Comparison of ENCODE assay signal across 26 mouse cellular contexts in the genomic region with DNA sequence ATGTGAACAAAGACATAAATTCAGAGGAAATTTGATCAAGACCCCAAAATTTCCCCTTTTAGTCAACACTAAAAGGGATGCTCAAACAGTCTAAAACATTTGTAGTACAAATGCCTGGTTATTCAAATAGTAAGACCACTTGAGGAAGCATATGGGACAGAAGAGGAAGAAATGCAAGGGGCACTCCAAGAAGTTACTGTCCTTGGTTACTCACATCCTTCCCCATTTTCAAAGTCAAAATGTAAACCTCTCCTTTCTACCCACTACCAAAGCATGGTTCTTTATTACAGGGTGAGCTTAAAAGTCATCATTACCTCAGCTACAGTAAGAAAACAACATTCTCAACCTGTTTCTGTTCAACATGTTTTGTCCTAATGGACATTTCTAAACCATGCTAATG. TPM values are rescaled to one million over a fixed set of nuclear protein-coding genes. Genes with fewer than 3 reads are reported as not detected.
DNase-seq lines count a peak whose midpoint lies in the region; ATAC-seq and TF ChIP-seq lines count a peak whose summit lies in the region.
"Had no signal": no experiment of that assay in that cellular context is flagged by ENCODE, and none has a peak within 500 bp of the region (broad histone marks: within the 10 kb centered on the region; RNA-seq: fewer than 3 reads in every experiment).

No protein-coding gene starts in this region.

- peak; percentile 53 to 66; a peak in 2 of 4 replicates for ATAC-seq in hematopoietic stem cell, adult 5-6 weeks (replicated peaks in 1 of 2; ENCODE audit: insufficient read depth in 1 of 2, low FRiP score in 2 of 2, low TSS enrichment in 1 of 2, low read depth in 1 of 2, poor library complexity in 2 of 2, severe bottlenecking in 2 of 2)
- no peak for ATAC-seq in kidney, embryonic 14.5 days (ENCODE audit: low FRiP score, low TSS enrichment)
- no peak for ATAC-seq in hindbrain, embryonic 11.5 days (ENCODE audit: low FRiP score)
- ATAC-seq: activated CD4-positive, CD25-positive, alpha-beta regulatory T cell, adult 4 months; CD4-positive, CD25-positive, alpha-beta regulatory T cell, adult 4 months; forebrain, embryonic 15.5 days; intestine, embryonic 15.5 days had no signal

- no peak overlapping the region for H3K4me3 ChIP-seq in bone marrow macrophage, adult 2 months (ENCODE audit: insufficient read depth, low read length)
- no peak overlapping the region for H3K4me3 ChIP-seq in kidney, embryonic 14.5 days (ENCODE audit: low read length)
- H3K4me3 ChIP-seq in hindbrain, embryonic 11.5 days (ENCODE audit: low read depth, low read length), result no peak overlapping the region
- H3K4me3 ChIP-seq: embryonic facial prominence, embryonic 13.5 days; erythroblast, embryonic 14.5 days; forebrain, embryonic 12.5 days; forebrain, embryonic 15.5 days; heart, embryonic 13.5 days; hindbrain, embryonic 13.5 days; intestine, embryonic 15.5 days had no signal

- peak; percentile 9 for DNase-seq in 416B (ENCODE audit: low read depth)
- DNase-seq in splenic B cell, adult 2 months (ENCODE audit: low read depth, low spot score), result peak; percentile 18
- DNase-seq in right cerebral cortex, postnatal 36 days (ENCODE audit: low spot score in 2 of 2), result no peak
- no peak for DNase-seq in hindbrain, embryonic 11.5 days (ENCODE audit: low spot score)
- DNase-seq: adrenal gland, adult 8-10 months; adrenal gland, postnatal 25 days; cerebellum, adult 18-20 months; cerebellum, adult 9-10 months; cerebellum, postnatal 14 days; gastrocnemius, postnatal 36 days; heart, adult 11 months; heart, postnatal 14 days; heart, postnatal 4 days had no signal

- TF ChIP-seq POLR2A in bone marrow macrophage, adult 2 months (IDR thresholded peaks at IDR 0.05; ENCODE audit: borderline replicate concordance, low read depth, low read length), result no peak

- H3K27ac ChIP-seq in bone marrow macrophage, adult 2 months (ENCODE audit: insufficient read depth, low read depth, low read length), result peak overlapping the region; percentile 16; the same call in 1 of the 2 replicates
- H3K27ac ChIP-seq in kidney, embryonic 14.5 days (ENCODE audit: low read depth, low read length), result no peak overlapping the region
- H3K27ac ChIP-seq in hindbrain, embryonic 11.5 days (ENCODE audit: low read depth, low read length), result no peak overlapping the region
- H3K27ac ChIP-seq: embryonic facial prominence, embryonic 13.5 days; forebrain, embryonic 12.5 days; forebrain, embryonic 15.5 days; heart, embryonic 13.5 days; hindbrain, embryonic 13.5 days; intestine, embryonic 15.5 days had no signal

- no peaks in the 10 kb centered on the region for H3K27me3 ChIP-seq in splenic B cell, adult 2 months (ENCODE audit: control insufficient read depth, insufficient read depth, low read length, poor library complexity, severe bottlenecking)
- no peaks in the 10 kb centered on the region for H3K27me3 ChIP-seq in kidney, embryonic 14.5 days (ENCODE audit: control insufficient read depth, insufficient read depth, low read length)
- no peaks in the 10 kb centered on the region for H3K27me3 ChIP-seq in hindbrain, embryonic 11.5 days (ENCODE audit: control insufficient read depth, insufficient read depth, low read length)
- H3K27me3 ChIP-seq: embryonic facial prominence, embryonic 13.5 days; forebrain, embryonic 12.5 days; forebrain, embryonic 15.5 days; heart, embryonic 13.5 days; hindbrain, embryonic 13.5 days; intestine, embryonic 15.5 days had no signal

- peaks cover 26% of the 10 kb centered on the region for H3K4me1 ChIP-seq in bone marrow macrophage, adult 2 months (ENCODE audit: control insufficient read depth, insufficient read depth, low read length)
- H3K4me1 ChIP-seq in kidney, embryonic 14.5 days (ENCODE audit: control insufficient read depth, insufficient read depth, low read length), result no peaks in the 10 kb centered on the region
- no peaks in the 10 kb centered on the region for H3K4me1 ChIP-seq in hindbrain, embryonic 11.5 days (replicated peaks; ENCODE audit: control insufficient read depth, insufficient read depth, low read length)
- H3K4me1 ChIP-seq: forebrain, embryonic 12.5 days; forebrain, embryonic 15.5 days; hindbrain, embryonic 13.5 days; intestine, embryonic 15.5 days had no signal

- no peak for TF ChIP-seq CTCF in bone marrow macrophage, adult 2 months (IDR thresholded peaks at IDR 0.05; ENCODE audit: low read depth, low read length)

- H3K4me2 ChIP-seq in kidney, embryonic 14.5 days (replicated peaks; ENCODE audit: low read depth, low read length), result no peak overlapping the region
- no peak overlapping the region for H3K4me2 ChIP-seq in hindbrain, embryonic 11.5 days (replicated peaks; ENCODE audit: low read depth, low read length)
- H3K4me2 ChIP-seq: embryonic facial prominence, embryonic 13.5 days; forebrain, embryonic 12.5 days; forebrain, embryonic 15.5 days; heart, embryonic 13.5 days; hindbrain, embryonic 13.5 days; intestine, embryonic 15.5 days had no signal

- no peaks in the 10 kb centered on the region for H3K9me3 ChIP-seq in kidney, embryonic 14.5 days (ENCODE audit: control insufficient read depth, low read length)
- no peaks in the 10 kb centered on the region for H3K9me3 ChIP-seq in hindbrain, embryonic 11.5 days (ENCODE audit: control insufficient read depth, low read length)
- H3K9me3 ChIP-seq: embryonic facial prominence, embryonic 10.5 days; embryonic facial prominence, embryonic 13.5 days; forebrain, embryonic 12.5 days; forebrain, embryonic 15.5 days; heart, embryonic 13.5 days; hindbrain, embryonic 13.5 days; intestine, embryonic 15.5 days had no signal

- H3K9ac ChIP-seq in kidney, embryonic 14.5 days (ENCODE audit: low read depth, low read length), result no peak overlapping the region
- no peak overlapping the region for H3K9ac ChIP-seq in hindbrain, embryonic 11.5 days (ENCODE audit: low read depth, low read length)
- H3K9ac ChIP-seq: embryonic facial prominence, embryonic 13.5 days; forebrain, embryonic 12.5 days; forebrain, embryonic 15.5 days; heart, embryonic 13.5 days; hindbrain, embryonic 13.5 days; intestine, embryonic 15.5 days had no signal

- no peaks in the 10 kb centered on the region for H3K36me3 ChIP-seq in splenic B cell, adult 2 months (ENCODE audit: control insufficient read depth, insufficient read depth, low read length, poor library complexity, severe bottlenecking)
- peaks cover 3% of the 10 kb centered on the region; the same call in 1 of the 2 replicates for H3K36me3 ChIP-seq in kidney, embryonic 14.5 days (ENCODE audit: control insufficient read depth, insufficient read depth, low read length)
- H3K36me3 ChIP-seq in hindbrain, embryonic 11.5 days (ENCODE audit: control insufficient read depth, insufficient read depth, low read length), result no peaks in the 10 kb centered on the region
- H3K36me3 ChIP-seq: forebrain, embryonic 12.5 days; intestine, embryonic 15.5 days had no signal

RNA-seq across cellular contexts. Expression of a gene that starts 57.7 kb away (rescaled TPM):
- 48.1 and 49.9 TPM in 2 replicates for polyA plus RNA-seq in bone marrow macrophage, adult 2 months (2012; ENCODE audit: insufficient read depth, insufficient read length, missing spikeins)
- total RNA-seq in hematopoietic stem cell, adult 5-6 weeks (2017), result 2.4 and 5.0 TPM in 2 replicates
- 29.6 and 44.6 TPM in 2 replicates for polyA plus RNA-seq in kidney, embryonic 14.5 days (2014; fragmentation: Nextera tagmentation; extraction: Ambion mirVana)
- 39.1 and 48.9 TPM in 2 replicates for polyA plus RNA-seq in hindbrain, embryonic 11.5 days (2014; fragmentation: Nextera tagmentation; extraction: Ambion mirVana)
- polyA plus RNA-seq: erythroblast, embryonic 14.5 days had no signal

Comparison
In these comparisons a context has a peak if more than half of its experiments do, and no peak if none do; other contexts are left out.
1. DNase-seq: peak in 416B (single experiment) and splenic B cell, adult 2 months (single experiment); none in right cerebral cortex, postnatal 36 days (0 of 2) and hindbrain, embryonic 11.5 days (single experiment).
2. ATAC-seq: peak in hematopoietic stem cell, adult 5-6 weeks (2 of 2); none in kidney, embryonic 14.5 days (single experiment) and hindbrain, embryonic 11.5 days (single experiment).